Comparison of ENCODE assay signal across 8 mouse cellular contexts in the genomic region with DNA sequence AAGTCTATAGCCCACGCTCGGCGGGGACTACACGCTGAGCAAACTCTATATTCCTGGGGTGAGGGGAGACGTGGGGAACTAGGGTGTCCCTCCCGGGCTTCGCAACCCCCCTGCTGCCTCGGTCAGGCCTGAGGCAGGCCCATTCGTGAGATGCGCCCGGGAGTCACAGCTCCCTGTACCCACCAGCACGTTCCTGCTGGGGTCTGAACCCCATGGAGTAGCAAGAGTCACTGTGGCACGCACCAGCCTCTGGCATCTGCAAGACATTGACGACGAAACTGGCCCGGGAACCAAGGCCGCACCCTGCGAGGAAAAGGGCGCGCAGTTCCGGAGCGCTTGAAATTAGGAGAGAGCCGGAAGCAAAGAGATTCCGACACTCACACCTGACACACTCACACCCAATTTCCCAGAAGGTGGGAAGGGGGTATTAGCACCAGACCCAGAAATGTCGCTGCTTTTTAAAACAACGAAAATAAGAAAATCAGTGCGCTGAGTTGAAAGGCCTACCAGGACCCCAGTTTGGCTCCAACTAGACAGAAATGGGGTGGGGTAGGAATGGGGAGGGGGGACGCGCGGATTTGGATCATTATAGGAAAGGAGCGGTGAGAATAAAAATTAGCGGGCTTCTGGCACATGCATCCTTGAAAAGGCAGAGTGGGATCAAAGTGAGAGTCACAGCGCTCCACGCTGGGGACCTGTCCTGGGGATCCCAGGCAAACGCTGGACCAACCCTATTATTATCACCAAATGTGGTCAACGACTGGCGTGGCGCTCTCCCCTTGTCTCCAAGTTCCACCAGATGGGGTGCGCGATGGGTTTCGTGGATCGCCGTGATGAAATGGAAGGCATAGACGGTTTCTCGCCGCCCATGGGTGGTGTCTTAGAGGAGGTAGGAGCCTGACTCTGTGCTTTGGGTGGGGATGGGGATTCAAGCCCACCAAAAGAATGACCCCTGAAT. TPM values are rescaled to one million over a fixed set of nuclear protein-coding genes. Genes with fewer than 3 reads are reported as not detected.
A peak's percentile ranks its signal among the peaks of the same experiment; 100 is the strongest.
DNase-seq lines count a peak whose midpoint lies in the region; ATAC-seq and TF ChIP-seq lines count a peak whose summit lies in the region.

No protein-coding gene starts in this region.

- peaks cover 16% of the 10 kb centered on the region for H3K4me1 ChIP-seq in testis, adult 2 months (ENCODE audit: control insufficient read depth, insufficient read depth, low read length)
- H3K4me1 ChIP-seq in limb, embryonic 13.5 days, result peaks cover 63% of the 10 kb centered on the region
- H3K4me1 ChIP-seq in stomach, postnatal 0 days (replicated peaks; ENCODE audit: control insufficient read depth, insufficient read depth), result no peaks in the 10 kb centered on the region

- H3K4me2 ChIP-seq in limb, embryonic 13.5 days (replicated peaks), result peak overlapping the region; percentile 64
- peak overlapping the region; percentile 32; the same call in 1 of the 2 replicates for H3K4me2 ChIP-seq in stomach, postnatal 0 days (replicated peaks; ENCODE audit: low read depth)

- no peaks in the 10 kb centered on the region for H3K36me3 ChIP-seq in testis, adult 2 months (ENCODE audit: control insufficient read depth, insufficient read depth, low read length)
- no peaks in the 10 kb centered on the region for H3K36me3 ChIP-seq in limb, embryonic 13.5 days
- H3K36me3 ChIP-seq in stomach, postnatal 0 days (ENCODE audit: control insufficient read depth, insufficient read depth, low read length), result no peaks in the 10 kb centered on the region

- no peaks in the 10 kb centered on the region for H3K27me3 ChIP-seq in testis, adult 2 months (ENCODE audit: control insufficient read depth, insufficient read depth, low read length)
- peaks cover 81% of the 10 kb centered on the region for H3K27me3 ChIP-seq in limb, embryonic 13.5 days
- H3K27me3 ChIP-seq in stomach, postnatal 0 days (ENCODE audit: control insufficient read depth, insufficient read depth, low read length), result peaks cover 40% of the 10 kb centered on the region

- H3K9ac ChIP-seq in limb, embryonic 13.5 days, result peak overlapping the region; percentile 48; the same call in 1 of the 2 replicates
- no peak overlapping the region for H3K9ac ChIP-seq in stomach, postnatal 0 days (ENCODE audit: low read length)

- TF ChIP-seq POLR2A in testis, adult 2 months (IDR thresholded peaks at IDR 0.05; ENCODE audit: control insufficient read depth, low read depth, low read length), result 0 out of 2 replicates have a peak, but pooled peaks have one; percentile 16

- ATAC-seq in limb, embryonic 13.5 days (ENCODE audit: low FRiP score, low read depth), result no peak
- no peak for ATAC-seq in stomach, postnatal 0 days (ENCODE audit: low FRiP score, low TSS enrichment)

- TF ChIP-seq EP300 in stomach, postnatal 0 days (optimal IDR thresholded peaks at IDR 0.05), result no peak

- no peak for TF ChIP-seq CTCF in testis, adult 2 months (IDR thresholded peaks at IDR 0.05; ENCODE audit: control insufficient read depth, insufficient read depth, insufficient replicate concordance, low read depth, low read length)
- TF ChIP-seq CTCF in stomach, postnatal 0 days (IDR thresholded peaks at IDR 0.05; ENCODE audit: low read depth), result no peak

- H3K9me3 ChIP-seq in limb, embryonic 13.5 days, result no peaks in the 10 kb centered on the region
- H3K9me3 ChIP-seq in stomach, postnatal 0 days (ENCODE audit: control insufficient read depth, low read length), result no peaks in the 10 kb centered on the region

- DNase-seq in embryo, embryonic 10.5 days (ENCODE audit: low spot score), result peak; percentile 21
- DNase-seq in embryo, embryonic 10 days (ENCODE audit: low spot score), result no peak
- no peak for DNase-seq in testis, postnatal 14 days (ENCODE audit: low spot score)
- DNase-seq in stomach, postnatal 0 days (ENCODE audit: low spot score), result no peak
- no peak for DNase-seq in gastrocnemius, adult 18-20 months (ENCODE audit: low spot score)
- no peak for DNase-seq in T-cell, adult 2 months (ENCODE audit: low spot score)

- WGBS in limb, embryonic 13.5 days, result 5% methylated on average over 46 of the region's 46 CpGs
- 9% methylated on average over 46 of the region's 46 CpGs for WGBS in stomach, postnatal 0 days

- peak overlapping the region; percentile 40 for H3K27ac ChIP-seq in testis, adult 2 months (ENCODE audit: control insufficient read depth, insufficient read depth, low read depth, low read length)
- H3K27ac ChIP-seq in limb, embryonic 13.5 days, result no peak overlapping the region
- no peak overlapping the region for H3K27ac ChIP-seq in stomach, postnatal 0 days (replicated peaks)

- H3K4me3 ChIP-seq in testis, adult 2 months (ENCODE audit: control insufficient read depth, low read depth, low read length), result peak overlapping the region; percentile 12
- H3K4me3 ChIP-seq in limb, embryonic 13.5 days, result peak overlapping the region; percentile 36
- H3K4me3 ChIP-seq in stomach, postnatal 0 days (ENCODE audit: low read depth, low read length), result peak overlapping the region; percentile 15

RNA-seq across cellular contexts. Expression of gene Islr, which starts 7.2 kb away (rescaled TPM):
- polyA plus RNA-seq in testis, adult 2 months (2012; rRNA removed), result 5.6 and 8.4 TPM in 2 replicates
- polyA plus RNA-seq in limb, embryonic 13.5 days (2015; fragmentation: Nextera tagmentation; extraction: Ambion mirVana), result 207 and 210 TPM in 2 replicates
- 46.5 and 58.7 TPM in 2 replicates for polyA plus RNA-seq in stomach, postnatal 0 days (2015; fragmentation: Nextera tagmentation; extraction: Ambion mirVana)
- 10 to 100 TPM; 15.6 to 20.8 TPM for total RNA-seq in gastrocnemius, adult 18-20 months (2021)

RNA-seq across cellular contexts. Expression of gene Islr2, which starts 7.2 kb away (rescaled TPM):
- polyA plus RNA-seq in testis, adult 2 months (2012; rRNA removed), result 5.1 and 5.2 TPM in 2 replicates
- polyA plus RNA-seq in limb, embryonic 13.5 days (2015; fragmentation: Nextera tagmentation; extraction: Ambion mirVana), result 2.0 and 2.1 TPM in 2 replicates
- polyA plus RNA-seq in stomach, postnatal 0 days (2015; fragmentation: Nextera tagmentation; extraction: Ambion mirVana), result 0.45 and 0.69 TPM in 2 replicates
- 1 to 10 TPM; 1.6 to 1.9 TPM for total RNA-seq in gastrocnemius, adult 18-20 months (2021)

RNA-seq across cellular contexts. Expression of gene Pml, which starts 52.7 kb away (rescaled TPM):
- polyA plus RNA-seq in testis, adult 2 months (2012; rRNA removed), result 1.8 and 2.9 TPM in 2 replicates
- polyA plus RNA-seq in limb, embryonic 13.5 days (2015; fragmentation: Nextera tagmentation; extraction: Ambion mirVana), result 15.3 and 18.2 TPM in 2 replicates
- polyA plus RNA-seq in stomach, postnatal 0 days (2015; fragmentation: Nextera tagmentation; extraction: Ambion mirVana), result 5.2 and 6.7 TPM in 2 replicates
- 1 to 10 TPM; 3.2 to 4.7 TPM for total RNA-seq in gastrocnemius, adult 18-20 months (2021)

RNA-seq across cellular contexts. Expression of gene Stoml1, which starts 56.1 kb away (rescaled TPM):
- polyA plus RNA-seq in testis, adult 2 months (2012; rRNA removed), result 11.0 and 11.5 TPM in 2 replicates
- 44.2 and 45.6 TPM in 2 replicates for polyA plus RNA-seq in limb, embryonic 13.5 days (2015; fragmentation: Nextera tagmentation; extraction: Ambion mirVana)
- 19.9 and 20.4 TPM in 2 replicates for polyA plus RNA-seq in stomach, postnatal 0 days (2015; fragmentation: Nextera tagmentation; extraction: Ambion mirVana)
- 1 to 10 TPM; 6.8 to 7.3 TPM for total RNA-seq in gastrocnemius, adult 18-20 months (2021)
